Mouse (Mus musculus) E14TG2a.4 (cell line): ENCODE data around the gene Rab3c.

ENCODE experiments used
- CTCF ChIP-seq: conservative IDR thresholded peaks from 2 replicates; pipeline ENCODE4 v1.5.1; 2014; ENCODE audit warnings: low read length
- NANOG ChIP-seq: IDR thresholded peaks from 2 replicates; pipeline ENCODE4 v1.6.1; 2014; ENCODE audit warnings: borderline replicate concordance, low read length, mixed read lengths
- POU5F1 ChIP-seq: IDR thresholded peaks from 2 replicates; pipeline ENCODE4 v1.6.1; 2014; ENCODE audit warnings: low read length, borderline replicate concordance

- TF ChIP-seq CTCF: no peak
- TF ChIP-seq POU5F1: no peak
- TF ChIP-seq NANOG: no peak
These were observed 142.2 kb downstream of the Rab3c start for GRCm38 (mm10) chr13:110138644-110139043.
